Mouse (Mus musculus) lung, embryonic 15.5 days (tissue): Measurements from ENCODE around the gene Flywch2. TPM values are rescaled to one million over a fixed set of nuclear protein-coding genes. Genes with fewer than 3 reads are reported as not detected.

Source experiments
- ATAC-seq: fragments of 200-750 bp; cut with Nextera tagmentation; 2 replicates; pipeline ENCODE4 v1.8.0; 2017; ENCODE audit warnings: moderate number of reproducible peaks, borderline replicate concordance; ENCODE audit not compliant: low FRiP score, low TSS enrichment; ENCODE audit errors: extremely low read depth
- H3K27ac ChIP-seq: fragments of 300-500 bp; sonication (generic); 2 replicates; pipeline ENCODE4 v1.5.1; 2015; ENCODE audit warnings: moderate library complexity, mild to moderate bottlenecking, inconsistent platforms
- H3K27me3 ChIP-seq: fragments of 300-500 bp; sonication (generic); 2 replicates; pipeline ENCODE4 v1.6.1; 2015; ENCODE audit warnings: inconsistent platforms
- H3K36me3 ChIP-seq: fragments of 300-500 bp; sonication (generic); 2 replicates; pipeline ENCODE4 v1.6.1; 2015; ENCODE audit warnings: inconsistent platforms
- H3K4me1 ChIP-seq: fragments of 300-500 bp; sonication (generic); 2 replicates; pipeline ENCODE4 v1.6.1; 2015; ENCODE audit warnings: inconsistent platforms
- H3K4me2 ChIP-seq: fragments of 300-500 bp; sonication (generic); 2 replicates; pipeline ENCODE4 v1.6.1; 2015; ENCODE audit warnings: inconsistent platforms, mild to moderate bottlenecking, moderate library complexity
- H3K4me3 ChIP-seq: fragments of 300-500 bp; sonication (generic); 2 replicates; pipeline ENCODE4 v1.5.1; 2015; ENCODE audit warnings: mild to moderate bottlenecking, inconsistent platforms
- H3K9ac ChIP-seq: fragments of 300-500 bp; sonication (generic); 2 replicates; pipeline ENCODE4 v1.6.1; 2015; ENCODE audit warnings: inconsistent platforms
- H3K9me3 ChIP-seq: fragments of 300-500 bp; sonication (generic); 2 replicates; pipeline ENCODE4 v1.6.1; 2016; ENCODE audit warnings: inconsistent platforms
- WGBS: fragments of 180-500 bp; shearing (Covaris S2); methylation state at CpG from one replicate; pipeline ENCODE4 v1.1.7; 2015; 5-methylcytosine and 5-hydroxymethylcytosine counted together
- polyA plus RNA-seq: library from polyadenylated mRNA; unstranded; fragments of >200 nt; fragmentation: Nextera tagmentation; extraction: Ambion mirVana; gene quantifications from 2 replicates; pipeline ENCODE4 v1.2.1, GENCODE M21; 2015

Gene Flywch2
- polyA plus RNA-seq, 1 experiment from 2014 or later: 28.4 TPM

DNA sequence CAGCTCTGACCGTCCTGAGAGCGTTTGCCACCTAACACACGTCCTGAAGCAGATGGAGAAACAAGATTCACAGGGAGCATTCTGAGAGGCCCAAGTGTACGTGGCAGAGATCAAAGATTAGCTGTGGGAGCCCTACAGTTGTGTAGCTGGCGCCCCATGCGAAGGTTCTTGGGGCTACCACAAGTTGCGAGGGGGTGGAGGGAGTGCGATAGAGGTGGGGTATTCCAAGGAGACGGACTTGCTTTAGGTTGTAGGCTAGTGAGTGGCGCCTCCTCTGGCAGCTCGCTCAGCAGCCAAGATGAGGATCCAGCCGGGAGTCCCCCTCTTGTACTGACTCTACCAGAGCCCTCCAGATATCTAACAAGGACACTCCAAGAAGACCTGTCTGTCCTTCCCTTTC is 39.6 kb downstream of the Flywch2 start:
- no peaks in the 10 kb centered on the region for H3K9me3 ChIP-seq
- H3K27ac ChIP-seq: no peak overlapping the region
- peaks cover 70% of the 10 kb centered on the region for H3K27me3 ChIP-seq
- H3K4me1 ChIP-seq: peaks cover 31% of the 10 kb centered on the region
- H3K9ac ChIP-seq: no peak overlapping the region
- ATAC-seq: no peak
- peak overlapping the region; percentile 51; the same call in 1 of the 2 replicates for H3K4me2 ChIP-seq
- 5% methylated on average over 12 of the region's 12 CpGs for WGBS
- H3K4me3 ChIP-seq: no peak overlapping the region
- H3K36me3 ChIP-seq: no peaks in the 10 kb centered on the region

DNA sequence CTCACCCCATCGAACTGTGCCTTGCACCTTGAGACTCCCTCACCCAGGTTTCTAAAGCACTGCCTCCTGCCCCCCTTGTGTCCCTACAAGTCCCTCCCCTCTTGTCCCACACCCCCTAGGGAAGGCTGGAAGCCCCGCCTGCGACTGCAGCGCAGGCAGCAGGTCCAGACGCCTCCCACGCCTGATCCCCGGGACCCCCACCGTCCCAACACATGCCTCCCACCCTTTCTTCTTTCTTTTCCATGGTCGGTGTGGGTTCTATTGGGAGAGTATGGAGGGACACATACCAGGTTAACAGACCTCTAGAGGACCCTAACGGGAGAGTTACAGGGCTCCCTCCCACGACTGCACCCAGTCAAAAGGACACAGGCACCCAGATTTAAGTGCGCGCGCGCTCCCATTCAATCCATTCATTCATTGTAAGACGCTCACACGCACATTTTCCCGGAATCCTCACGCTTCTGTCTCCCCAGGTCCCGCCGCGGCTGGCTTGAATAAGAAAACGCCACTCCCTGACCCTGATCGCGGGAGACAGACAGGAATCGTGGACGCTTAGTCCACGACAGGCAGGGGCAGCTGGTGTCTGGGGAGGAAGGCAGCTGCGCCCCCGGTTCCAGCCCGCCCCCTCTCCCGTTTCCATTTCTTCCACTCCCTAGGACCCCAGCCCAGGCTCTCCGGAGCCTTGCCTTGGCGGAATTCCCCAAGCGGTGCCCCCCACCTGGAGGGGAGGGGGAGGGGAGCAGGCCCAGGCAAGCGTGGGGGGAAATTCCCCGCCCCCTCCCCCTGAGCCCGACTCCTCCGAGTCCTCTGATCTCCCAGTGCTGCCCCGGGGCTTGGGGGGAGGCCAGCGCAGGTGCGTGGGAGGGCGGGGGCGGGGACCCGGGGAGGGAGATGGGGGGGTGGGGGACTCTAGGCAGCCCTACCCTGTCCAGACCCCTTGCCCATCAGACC is 40.3 kb downstream of the Flywch2 start, which contains the start of gene Kremen2:
Gene Kremen2 (minus strand): TSS at position 533 of the 951 bp plus-strand sequence.
- Histone ChIP-seq H3K4me3 (peak within 1 kb of the TSS; percentile 29), H3K4me2 (peak within 1 kb of the TSS; percentile 51), H3K9me3 (no peaks in the 10 kb centered on the region), H3K27me3 (peaks cover 77% of the 10 kb centered on the region), H3K36me3 (no peaks in the 10 kb centered on the region), H3K4me1 (peaks cover 35% of the 10 kb centered on the region), H3K27ac (no peak within 1 kb of the TSS), H3K9ac (peak within 1 kb of the TSS; percentile 11; the same call in 1 of the 2 replicates)
- 1% methylated on average over 39 of the region's 45 CpGs for WGBS
- ATAC-seq: no peak

DNA sequence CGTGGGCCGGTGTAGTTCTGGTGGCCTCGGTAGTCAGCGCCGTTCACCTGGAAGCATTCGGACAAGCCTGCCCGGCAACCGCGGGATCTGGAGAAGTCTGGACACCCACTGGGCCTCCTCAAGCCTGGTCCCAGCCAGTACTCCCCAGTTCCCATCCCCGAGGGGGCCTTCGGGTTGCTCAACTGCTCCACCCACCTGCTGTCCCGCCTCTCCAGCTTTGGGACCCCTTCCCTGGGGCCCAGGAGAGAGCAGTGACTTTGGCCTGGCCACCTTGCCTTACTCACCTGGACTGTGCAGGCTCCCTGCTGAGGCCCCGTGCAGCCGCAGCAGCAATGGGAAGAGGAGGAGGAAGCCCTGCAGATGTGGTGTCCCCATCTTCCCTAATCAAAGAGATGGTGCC is 41.2 kb downstream of the Flywch2 start:
- Histone ChIP-seq H3K9ac (no peak overlapping the region), H3K9me3 (no peaks in the 10 kb centered on the region), H3K4me2 (peak overlapping the region; percentile 51; the same call in 1 of the 2 replicates), H3K4me3 (peak overlapping the region; percentile 29; the same call in 1 of the 2 replicates), H3K4me1 (peaks cover 38% of the 10 kb centered on the region), H3K36me3 (no peaks in the 10 kb centered on the region), H3K27ac (no peak overlapping the region), H3K27me3 (peaks cover 79% of the 10 kb centered on the region)
- no peak for ATAC-seq
- 5% methylated on average over 14 of the region's 14 CpGs for WGBS

DNA sequence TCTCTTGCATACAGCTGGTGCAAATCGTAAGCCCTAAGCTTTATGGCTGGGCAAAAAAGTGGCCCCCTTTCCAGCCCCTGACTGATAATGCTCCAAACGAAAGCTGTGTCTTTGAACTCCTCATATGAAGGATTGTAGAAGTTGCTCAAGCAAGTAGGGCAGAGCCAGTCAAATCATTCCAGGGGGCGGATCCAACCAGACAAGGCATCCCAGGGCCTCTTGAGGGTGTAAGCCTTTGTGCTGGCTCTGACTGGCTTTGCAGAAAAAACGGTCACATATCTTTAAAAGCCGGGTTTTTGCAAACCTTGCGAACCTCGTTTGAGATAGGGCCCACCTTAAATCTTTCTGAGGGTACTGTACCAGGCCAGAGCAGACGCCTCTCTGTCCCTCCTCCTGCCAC is 41.8 kb downstream of the Flywch2 start:
- no peaks in the 10 kb centered on the region for H3K9me3 ChIP-seq
- WGBS: 22% methylated on average over 8 of the region's 8 CpGs

DNA sequence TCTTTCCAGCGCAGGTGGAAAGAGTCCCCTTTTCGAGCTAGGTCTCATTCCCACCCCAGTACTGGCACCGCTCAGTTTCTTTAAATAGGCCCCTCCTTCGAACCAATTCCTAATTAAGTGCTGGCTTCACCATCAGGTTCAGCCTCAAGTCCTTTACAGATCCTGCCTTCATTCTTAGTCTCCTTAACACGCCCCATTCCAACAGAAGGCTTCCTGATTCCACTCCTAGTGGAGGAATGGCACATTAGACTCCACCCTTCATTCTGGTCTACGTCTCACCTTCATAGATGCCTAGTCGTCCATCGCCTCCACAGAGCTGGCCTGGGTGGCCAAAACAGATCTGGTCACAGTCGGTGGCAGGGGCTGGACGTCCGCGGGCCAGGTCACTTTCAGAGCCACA is 42.9 kb downstream of the Flywch2 start:
- H3K4me1 ChIP-seq: peaks cover 48% of the 10 kb centered on the region
- H3K4me3 ChIP-seq: peak overlapping the region; percentile 13; the same call in 1 of the 2 replicates
- 61% methylated on average over 12 of the region's 12 CpGs for WGBS

More for the DNA sequence above, 41.8 kb downstream of the Flywch2 start:
- Histone ChIP-seq H3K4me2 (no peak overlapping the region), H3K27me3 (peaks cover 79% of the 10 kb centered on the region), H3K27ac (no peak overlapping the region), H3K4me3 (no peak overlapping the region), H3K9ac (no peak overlapping the region), H3K4me1 (peaks cover 39% of the 10 kb centered on the region), H3K36me3 (no peaks in the 10 kb centered on the region)
- ATAC-seq: no peak

DNA sequence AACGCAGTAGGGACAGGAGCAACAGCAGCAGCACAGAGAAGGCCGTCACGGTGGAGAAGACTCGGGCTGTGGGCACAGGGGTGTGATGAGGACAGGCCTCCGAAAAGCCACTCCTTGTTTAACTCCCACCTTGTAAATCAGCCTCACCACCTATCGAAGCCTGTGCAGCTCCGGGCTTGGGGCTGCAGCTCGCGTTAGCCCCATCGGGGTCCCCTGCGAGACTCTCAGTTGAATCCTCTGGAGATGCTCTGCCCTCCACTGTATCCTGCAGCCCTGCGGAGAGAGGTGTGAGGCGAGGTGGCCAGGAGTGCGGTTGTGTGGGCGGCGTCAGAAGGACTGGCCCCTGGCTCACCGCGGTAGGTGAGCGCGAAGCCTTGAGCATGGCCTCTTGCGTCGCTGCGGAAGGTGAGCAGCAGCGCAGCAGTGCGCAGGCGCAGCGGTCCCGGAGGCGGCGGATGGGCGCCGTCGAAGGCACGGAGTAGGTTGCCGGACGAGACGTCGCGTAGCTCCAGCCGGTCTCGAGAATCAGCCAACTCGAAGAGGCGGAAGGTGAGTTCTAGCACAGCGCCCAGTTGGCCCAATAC is 43.6 kb downstream of the Flywch2 start:
- peaks cover 69% of the 10 kb centered on the region for H3K27me3 ChIP-seq
- H3K9ac ChIP-seq: no peak overlapping the region
- WGBS: 6% methylated on average over 44 of the region's 44 CpGs
- no peak for ATAC-seq
- H3K4me1 ChIP-seq: peaks cover 55% of the 10 kb centered on the region
- H3K4me2 ChIP-seq: peak overlapping the region; percentile 30
- no peaks in the 10 kb centered on the region for H3K9me3 ChIP-seq
- H3K4me3 ChIP-seq: peak overlapping the region; percentile 13
- H3K36me3 ChIP-seq: peaks cover under 1% of the 10 kb centered on the region; the same call in 1 of the 2 replicates
- H3K27ac ChIP-seq: no peak overlapping the region

More for the DNA sequence above, 42.9 kb downstream of the Flywch2 start:
- Histone ChIP-seq H3K36me3 (no peaks in the 10 kb centered on the region), H3K9me3 (no peaks in the 10 kb centered on the region), H3K4me2 (no peak overlapping the region; the same call in 1 of the 2 replicates), H3K27ac (no peak overlapping the region), H3K9ac (no peak overlapping the region), H3K27me3 (peaks cover 76% of the 10 kb centered on the region)
- ATAC-seq: no peak

DNA sequence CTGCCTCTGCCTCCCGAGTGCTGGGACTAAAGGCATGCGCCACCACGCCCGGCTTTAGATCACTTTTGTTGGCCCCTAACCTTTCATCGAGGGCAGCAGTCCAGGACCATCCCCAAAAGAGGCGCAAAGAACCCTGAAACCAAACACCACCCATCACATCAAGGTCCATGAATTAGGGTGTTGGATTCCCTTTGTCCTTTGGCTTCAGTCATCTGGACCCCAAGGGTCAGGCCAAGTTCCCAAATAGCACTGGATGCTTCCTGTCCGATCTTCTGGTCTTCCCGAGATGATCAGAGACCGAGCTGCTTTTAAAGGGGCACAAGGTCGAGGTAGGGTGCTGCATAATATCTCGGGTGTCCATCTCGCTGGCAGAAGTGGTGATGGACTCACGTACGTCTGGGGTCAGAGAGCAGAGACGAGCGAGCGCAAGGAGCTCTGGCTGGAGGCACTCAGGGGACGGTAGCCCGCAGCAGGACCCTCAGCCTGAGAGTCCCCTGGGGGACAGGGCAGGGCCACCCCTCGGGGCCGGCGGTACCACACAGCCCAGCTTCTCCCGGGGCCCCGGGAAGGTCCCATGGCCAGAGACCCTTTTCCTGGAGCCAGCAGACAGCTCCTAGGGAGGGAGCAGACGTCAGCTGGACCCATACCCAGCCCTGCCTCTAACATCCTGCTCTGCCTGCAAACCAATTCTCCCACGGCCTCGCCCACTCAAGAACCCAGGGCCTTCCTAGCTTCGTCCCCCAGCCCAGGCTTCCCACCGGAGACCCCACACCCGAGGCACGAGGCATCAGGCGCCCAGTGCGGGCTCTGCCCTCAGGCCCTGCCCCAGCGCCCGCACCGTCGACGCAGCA is 44.3 kb downstream of the Flywch2 start:
- H3K4me1 ChIP-seq: peaks cover 56% of the 10 kb centered on the region
- H3K4me3 ChIP-seq: no peak overlapping the region
- peaks cover 7% of the 10 kb centered on the region; the same call in 1 of the 2 replicates for H3K36me3 ChIP-seq
- H3K9me3 ChIP-seq: no peaks in the 10 kb centered on the region
- ATAC-seq: no peak
- H3K27ac ChIP-seq: no peak overlapping the region
- no peak overlapping the region for H3K9ac ChIP-seq
- WGBS: 44% methylated on average over 38 of the region's 38 CpGs
- peak overlapping the region; percentile 30; the same call in 1 of the 2 replicates for H3K4me2 ChIP-seq
- peaks cover 62% of the 10 kb centered on the region for H3K27me3 ChIP-seq

DNA sequence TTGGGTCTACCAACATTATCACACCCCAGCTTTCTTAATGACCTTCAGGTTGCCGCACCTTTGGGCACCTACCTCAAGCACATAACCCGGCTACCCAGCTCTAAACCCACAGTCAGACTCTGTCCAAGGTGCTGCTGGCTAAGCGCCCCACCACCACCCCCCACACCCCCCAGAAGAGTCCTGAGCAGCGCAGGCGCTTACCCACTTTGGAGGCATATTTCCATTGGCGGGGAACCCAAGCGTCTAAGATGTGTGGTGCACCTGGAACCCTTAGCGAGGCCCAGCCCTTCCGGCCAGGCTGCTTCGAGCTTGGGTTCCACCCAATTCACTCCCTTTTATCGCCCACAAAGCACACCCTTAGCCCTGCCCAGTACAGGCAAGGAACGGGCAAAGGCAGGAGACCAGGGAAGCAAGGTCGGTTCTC is 45.3 kb downstream of the Flywch2 start, which contains the start of gene Paqr4:
Gene Paqr4 (minus strand): TSS at position 270 of the 424 bp plus-strand sequence.
- Histone ChIP-seq H3K36me3 (peaks cover 14% of the 10 kb centered on the region), H3K9ac (peak within 1 kb of the TSS; percentile 70), H3K27ac (peak within 1 kb of the TSS; percentile 73), H3K9me3 (no peaks in the 10 kb centered on the region), H3K27me3 (peaks cover 52% of the 10 kb centered on the region), H3K4me1 (peaks cover 48% of the 10 kb centered on the region), H3K4me3 (peak within 1 kb of the TSS; percentile 66), H3K4me2 (peak within 1 kb of the TSS; percentile 96)
- whole genome bisulfite sequencing: 5% methylated on average over 13 of the region's 13 CpGs
- ATAC-seq: peak; percentile 1; the same call in 1 of the 2 replicates

DNA sequence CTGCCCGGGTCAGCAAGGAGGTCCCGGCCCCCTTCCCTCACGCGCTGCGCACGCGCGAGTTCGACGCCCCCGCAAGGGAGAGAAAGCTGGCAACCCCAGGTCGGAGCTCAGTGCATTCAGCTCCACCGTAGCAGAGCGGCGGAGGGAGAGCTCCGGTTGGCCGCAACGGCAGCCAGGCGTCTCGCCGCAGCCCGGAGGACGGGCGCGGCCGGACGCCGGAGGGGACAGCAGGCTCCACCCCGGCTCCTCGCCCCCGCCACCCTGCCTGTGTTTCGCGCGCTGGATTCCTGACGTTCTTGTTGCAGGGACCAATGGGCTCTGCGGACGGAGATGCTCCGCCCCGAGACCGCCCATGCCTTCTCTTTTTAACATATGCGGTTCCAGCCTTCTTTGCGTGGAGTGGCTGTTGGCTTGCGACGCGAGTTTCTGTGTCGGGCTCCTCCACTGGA is 45.7 kb downstream of the Flywch2 start:
- peak overlapping the region; percentile 73 for H3K27ac ChIP-seq
- H3K9me3 ChIP-seq: no peaks in the 10 kb centered on the region
- H3K4me2 ChIP-seq: peak overlapping the region; percentile 96
- peak overlapping the region; percentile 66 for H3K4me3 ChIP-seq
- H3K36me3 ChIP-seq: peaks cover 19% of the 10 kb centered on the region
- WGBS: under 1% methylated on average over 40 of the region's 46 CpGs
- H3K4me1 ChIP-seq: peaks cover 44% of the 10 kb centered on the region
- ATAC-seq: peak; percentile 85
- H3K27me3 ChIP-seq: peaks cover 48% of the 10 kb centered on the region
- peak overlapping the region; percentile 70 for H3K9ac ChIP-seq

DNA sequence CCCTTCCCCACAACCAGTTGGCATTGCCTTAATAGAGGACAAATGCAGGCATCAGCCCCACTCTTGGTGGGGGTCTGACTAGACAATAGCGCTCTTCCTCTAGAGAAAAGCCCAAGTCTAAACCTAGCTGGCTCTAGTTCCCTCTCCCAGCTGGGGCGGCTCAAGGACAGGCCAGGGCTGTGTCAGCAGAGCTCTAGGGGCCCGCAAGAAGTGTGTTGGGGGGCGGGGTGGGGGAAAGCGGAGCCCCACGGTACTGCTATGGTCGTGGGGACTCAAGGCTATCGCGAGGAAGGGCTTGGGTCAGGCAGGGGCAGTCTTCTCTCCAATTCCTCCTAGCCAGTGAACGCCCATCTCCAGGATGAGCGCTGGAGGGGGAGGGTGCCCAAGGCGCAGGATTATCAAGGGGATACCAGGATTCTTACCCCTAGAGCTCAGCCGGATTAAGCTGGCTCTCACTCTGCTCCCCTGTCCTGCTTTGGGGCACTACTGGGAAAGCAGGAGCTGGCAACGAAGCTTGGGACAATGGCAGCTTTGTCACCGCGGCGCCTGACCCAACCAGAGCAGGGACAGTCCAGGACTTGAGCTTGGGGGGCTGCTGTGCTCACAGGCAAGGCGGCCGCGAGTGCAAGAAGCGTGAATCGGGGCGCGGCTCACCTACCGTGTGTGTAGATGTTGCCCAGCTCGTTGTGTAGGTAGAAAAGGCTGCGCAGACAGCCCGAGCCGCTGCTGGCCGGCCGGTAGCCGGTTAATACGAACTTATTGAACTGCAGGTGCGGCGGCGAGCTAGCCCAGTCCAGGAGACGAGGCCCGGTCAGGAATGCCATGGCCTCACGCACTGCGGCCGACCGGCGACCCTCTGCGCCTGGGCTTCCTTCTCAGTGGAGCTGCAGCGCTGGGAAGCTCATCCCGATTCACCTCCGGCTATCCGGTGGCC is 46.4 kb downstream of the Flywch2 start:
- WGBS: 1% methylated on average over 48 of the region's 48 CpGs
- peak; percentile 44 for ATAC-seq
- H3K27ac ChIP-seq: peak overlapping the region; percentile 73

More for the DNA sequence above, 46.4 kb downstream of the Flywch2 start:
- peaks cover 37% of the 10 kb centered on the region for H3K4me1 ChIP-seq
- H3K9me3 ChIP-seq: no peaks in the 10 kb centered on the region
- H3K4me3 ChIP-seq: peak overlapping the region; percentile 66
- H3K36me3 ChIP-seq: peaks cover 24% of the 10 kb centered on the region
- peak overlapping the region; percentile 96 for H3K4me2 ChIP-seq
- H3K9ac ChIP-seq: peak overlapping the region; percentile 70
- peaks cover 41% of the 10 kb centered on the region for H3K27me3 ChIP-seq
